Mouse (Mus musculus) thymus, postnatal 10 days (tissue): ENCODE data around the gene Nme1.

Experiments
- DNase-seq, 2 experiments: peaks; one replicate each; pipeline ENCODE4 v3.0.0; 2021; ENCODE audit warnings: low spot score in 2 of 2

Gene Nme1

DNA sequence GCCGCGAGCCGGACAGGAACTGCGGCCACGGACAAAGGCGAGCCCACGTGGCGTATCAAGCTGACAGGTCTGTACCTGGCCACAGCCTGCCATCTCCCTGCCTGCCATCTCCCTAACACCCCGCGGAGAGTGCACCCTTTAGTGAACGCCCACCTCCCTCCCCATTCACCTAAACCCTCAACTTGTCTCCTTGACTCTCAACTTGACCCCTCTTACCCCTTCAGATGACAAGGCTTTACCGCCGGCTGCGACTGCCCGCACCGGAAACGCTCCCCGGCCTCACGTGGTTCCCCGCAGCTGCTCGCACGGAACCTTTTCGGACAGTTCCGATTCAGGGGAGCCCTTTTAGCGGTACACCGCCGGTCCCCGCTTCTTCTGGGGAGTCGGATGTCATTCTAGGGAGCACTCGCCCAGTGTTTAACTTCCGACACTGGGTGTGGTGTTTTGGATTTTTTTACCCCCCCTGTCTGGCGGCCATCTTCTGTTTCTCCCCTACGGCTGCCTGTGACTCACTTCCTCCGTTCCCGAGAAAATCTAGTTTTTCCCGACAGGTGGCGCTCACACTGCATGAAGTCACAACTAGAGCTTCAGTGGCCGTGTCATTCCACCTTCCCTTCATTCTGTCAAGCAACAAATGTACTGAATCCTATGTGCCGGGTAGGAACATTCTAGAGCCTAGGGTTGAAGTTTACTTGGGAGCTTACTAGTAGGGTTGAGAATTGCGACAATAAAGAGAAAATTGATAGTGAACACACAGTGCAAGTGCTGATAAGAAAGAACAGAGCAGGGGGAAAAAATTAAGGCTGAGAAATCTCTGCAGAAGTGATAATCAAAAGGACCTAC, at the start of gene Nme1, which contains the start of gene Gm20390:
TSS of gene Nme1 (minus strand) at position 517 of the 843 bp plus-strand sequence.
TSS of gene Gm20390 (minus strand) at position 289 of the 843 bp plus-strand sequence.
- peak; percentile 95 to 98 for DNase-seq

DNA sequence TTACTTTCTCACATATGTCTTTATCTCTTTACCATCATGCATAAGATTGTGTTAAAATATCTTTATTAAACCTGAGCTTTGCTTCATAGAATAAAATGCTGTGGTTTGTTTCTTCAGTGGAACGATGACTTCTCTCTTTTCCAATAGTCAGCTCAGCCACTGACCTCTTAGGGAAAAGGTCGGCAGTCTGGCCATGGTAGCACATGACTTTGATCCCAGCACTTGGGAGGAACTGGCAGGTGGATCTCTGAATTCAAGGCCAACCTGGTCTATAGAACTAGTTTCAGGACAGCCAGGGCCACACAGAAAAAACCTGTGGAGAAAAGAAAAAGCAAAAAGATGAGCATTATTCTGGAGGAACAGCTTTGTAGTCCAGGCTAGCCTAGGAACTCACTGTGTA, 35.0 kb upstream of the Nme1 start:
- no peak for DNase-seq

- no peak for DNase-seq
Observed at GRCm38 (mm10) chr11:93999276-93999675, 31.0 kb upstream of the Nme1 start.

- DNase-seq = peak; percentile 24 to 26
Observed at GRCm38 (mm10) chr11:93997141-93997775, 28.9 kb upstream of the Nme1 start.

- peak; percentile 36 to 50 for DNase-seq
Observed at GRCm38 (mm10) chr11:93996306-93997140, 28.2 kb upstream of the Nme1 start.

DNA sequence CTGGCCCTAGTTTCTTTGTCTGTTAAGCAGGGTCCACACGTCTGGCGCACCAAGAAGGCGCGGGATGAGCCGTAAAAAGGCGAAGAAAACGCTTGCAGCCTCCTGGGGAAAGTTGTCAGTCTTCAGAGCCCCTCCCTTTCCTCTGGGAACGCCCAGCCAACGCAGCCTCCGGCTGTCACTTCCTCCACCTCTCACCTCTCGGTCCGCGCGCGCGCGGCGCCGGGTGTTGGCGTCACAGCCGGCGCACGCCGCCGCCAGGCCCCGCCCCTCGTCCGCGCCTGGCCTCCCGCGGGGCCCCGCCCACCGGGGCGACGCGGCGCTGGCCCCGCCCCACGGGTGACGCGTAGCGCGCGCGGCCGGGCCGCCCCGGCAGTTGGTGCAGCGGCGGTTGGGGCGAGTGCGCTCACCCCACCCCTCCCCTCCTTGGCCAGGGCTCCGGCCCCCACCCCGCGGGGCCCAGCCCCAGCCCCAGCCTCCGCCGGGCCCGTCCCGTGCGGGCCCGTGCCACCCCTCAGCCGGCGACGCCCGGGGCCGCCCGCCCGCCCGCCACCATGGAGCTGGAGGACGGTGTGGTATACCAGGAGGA, 27.5 kb upstream of the Nme1 start, which contains the start of gene Spag9:
TSS of gene Spag9 (plus strand) at position 372 of the 586 bp plus-strand sequence.
- peak; percentile 90 to 94 for DNase-seq

- DNase-seq = peak; percentile 51 to 66
Observed at GRCm38 (mm10) chr11:93995111-93995719, 26.9 kb upstream of the Nme1 start.

DNA sequence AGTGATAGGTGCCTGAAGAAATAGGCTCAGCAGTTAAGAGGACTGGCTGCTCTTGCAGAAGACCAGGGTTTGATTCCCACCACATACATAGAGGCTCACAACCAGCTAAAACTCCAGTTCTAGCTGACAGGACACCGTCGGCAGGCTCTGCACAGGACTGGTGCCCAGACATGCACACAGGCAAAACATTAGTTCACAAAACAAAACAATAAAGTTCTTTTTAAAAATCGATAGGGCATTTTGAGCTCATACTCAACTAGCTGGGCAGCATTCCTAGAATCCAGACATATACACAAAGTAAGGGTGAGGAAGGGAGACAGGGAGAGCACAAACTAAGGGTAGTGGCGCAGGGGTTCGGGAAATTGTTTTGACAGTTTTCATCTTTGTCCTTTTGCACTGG, 26.2 kb upstream of the Nme1 start:
- no peak for DNase-seq

DNA sequence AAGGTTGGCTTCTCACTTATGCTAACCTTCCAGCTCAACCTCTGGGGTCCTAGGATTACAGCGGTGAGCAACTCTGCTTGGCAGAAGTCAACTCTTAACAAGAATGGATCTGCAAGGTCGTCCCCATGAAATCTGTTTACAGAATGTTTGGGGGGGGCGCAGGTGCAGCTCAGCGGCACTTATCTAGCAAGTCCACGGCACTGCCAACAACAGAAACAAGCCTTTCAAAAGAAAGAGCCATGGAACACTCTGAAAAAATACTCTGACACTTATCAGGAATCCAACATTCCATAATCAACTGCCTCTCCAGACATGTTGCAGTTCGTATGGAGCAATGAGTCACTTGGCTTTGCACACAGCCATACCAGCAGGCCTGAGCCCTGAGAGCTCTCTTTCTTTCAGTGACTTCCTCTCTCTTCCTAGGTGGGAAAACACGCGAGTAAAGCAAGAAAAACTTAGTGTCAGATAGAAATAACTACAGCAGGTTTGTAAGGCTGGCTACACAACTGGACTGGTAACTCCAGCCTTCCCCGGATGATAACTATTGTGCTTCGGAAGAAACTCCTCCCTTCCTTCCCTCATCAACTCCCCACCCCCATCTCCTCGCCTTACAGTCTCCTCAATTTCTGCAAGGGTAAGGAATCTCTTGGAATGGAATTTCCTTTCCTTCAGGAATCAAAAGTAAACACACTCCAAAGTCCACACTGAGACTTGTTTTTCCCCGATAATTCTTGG, 20.2 kb upstream of the Nme1 start:
- DNase-seq = no peak

DNA sequence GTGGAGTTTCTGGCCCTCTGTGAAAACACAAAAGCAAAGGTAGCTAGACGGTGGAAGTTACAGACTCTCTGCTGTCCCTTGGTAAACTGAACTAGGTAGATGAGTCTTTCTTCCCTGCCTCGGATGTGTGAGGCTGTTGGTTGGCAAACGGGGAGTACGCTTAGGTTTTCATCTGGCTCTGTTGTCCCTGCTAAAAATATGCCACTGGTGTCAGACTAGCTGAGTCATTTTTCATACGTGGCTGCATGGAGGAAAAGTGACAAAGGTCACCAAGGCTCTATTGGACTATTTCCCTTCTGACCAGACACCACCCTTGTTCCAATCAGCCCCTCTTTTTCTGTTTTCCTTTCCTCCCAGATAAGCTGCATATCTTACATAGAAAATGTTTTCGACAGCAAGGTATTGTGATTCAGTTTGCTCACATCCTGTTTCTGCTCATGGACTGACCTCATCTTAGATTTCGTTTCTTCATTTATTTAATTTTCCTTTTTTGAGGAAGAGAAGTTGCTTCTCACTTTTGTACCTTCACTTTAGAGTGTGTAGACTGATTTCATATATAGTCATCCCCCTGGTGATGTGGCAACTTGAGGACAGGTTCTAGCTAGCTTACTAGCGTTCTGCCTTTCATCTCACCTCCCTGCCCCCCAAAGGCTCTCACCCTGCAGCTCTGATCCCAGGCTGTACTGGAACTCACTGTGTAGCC, 19.5 kb upstream of the Nme1 start:
- no peak for DNase-seq

- DNase-seq = no peak
Observed at GRCm38 (mm10) chr11:93987026-93987425, 18.7 kb upstream of the Nme1 start.

DNA sequence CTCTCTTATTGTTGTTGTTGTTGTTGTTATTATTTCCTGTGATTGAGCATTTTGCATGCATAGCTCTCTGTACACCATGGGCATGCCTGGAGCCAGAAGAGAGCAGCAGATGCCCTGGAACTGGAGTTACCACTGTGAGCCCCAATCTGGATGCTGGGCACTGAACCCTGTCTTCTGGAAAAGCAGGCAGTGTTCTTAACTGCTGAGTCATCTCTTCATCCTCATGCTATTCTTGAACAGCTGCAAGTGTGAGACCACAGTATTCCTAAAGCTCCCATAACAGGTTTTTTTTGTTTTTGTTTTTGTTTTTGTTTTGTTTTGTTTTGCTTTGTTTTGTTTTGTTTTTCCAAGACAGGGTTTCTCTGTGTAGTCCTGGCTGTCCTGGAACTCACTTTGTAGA, 18.0 kb upstream of the Nme1 start:
- no peak for DNase-seq

DNA sequence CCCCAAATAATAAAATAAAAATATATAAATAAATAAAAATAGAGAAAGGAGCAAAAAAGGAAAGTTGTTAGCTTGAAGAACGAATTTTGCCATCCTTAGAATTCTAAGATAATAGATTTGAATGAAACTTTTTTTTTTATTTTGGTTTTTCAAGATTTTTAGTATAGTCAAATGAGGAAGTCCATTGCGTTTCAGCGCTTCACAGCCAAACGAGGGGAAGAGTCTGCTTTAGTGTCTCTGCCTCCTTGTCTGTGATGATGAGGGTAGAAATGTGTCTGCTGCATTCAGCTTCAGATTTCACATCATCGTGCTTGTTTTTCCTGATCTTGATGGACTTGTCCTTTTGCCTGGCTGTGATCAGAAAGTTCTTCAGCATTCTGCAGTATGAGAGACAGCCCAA, 16.9 kb upstream of the Nme1 start:
- no peak for DNase-seq

DNA sequence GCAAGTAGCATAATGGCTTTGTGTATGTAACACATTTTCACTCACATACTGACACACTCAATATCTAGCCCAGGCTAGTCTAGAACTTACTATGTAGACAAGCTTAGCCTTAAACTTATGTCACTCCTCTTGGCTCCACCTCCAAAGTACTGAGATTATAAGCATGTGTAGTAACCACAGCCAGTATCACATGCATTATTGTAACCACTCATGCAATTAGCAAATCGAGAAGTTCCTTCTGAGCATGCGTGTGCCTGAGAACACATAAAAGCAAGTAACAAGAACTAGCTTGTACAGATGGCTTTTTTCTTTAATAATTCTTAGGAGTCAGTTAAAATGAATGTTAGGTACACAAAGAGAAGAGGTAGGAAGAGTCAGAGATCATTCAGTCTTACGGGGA, 16.3 kb upstream of the Nme1 start:
- DNase-seq = no peak

DNA sequence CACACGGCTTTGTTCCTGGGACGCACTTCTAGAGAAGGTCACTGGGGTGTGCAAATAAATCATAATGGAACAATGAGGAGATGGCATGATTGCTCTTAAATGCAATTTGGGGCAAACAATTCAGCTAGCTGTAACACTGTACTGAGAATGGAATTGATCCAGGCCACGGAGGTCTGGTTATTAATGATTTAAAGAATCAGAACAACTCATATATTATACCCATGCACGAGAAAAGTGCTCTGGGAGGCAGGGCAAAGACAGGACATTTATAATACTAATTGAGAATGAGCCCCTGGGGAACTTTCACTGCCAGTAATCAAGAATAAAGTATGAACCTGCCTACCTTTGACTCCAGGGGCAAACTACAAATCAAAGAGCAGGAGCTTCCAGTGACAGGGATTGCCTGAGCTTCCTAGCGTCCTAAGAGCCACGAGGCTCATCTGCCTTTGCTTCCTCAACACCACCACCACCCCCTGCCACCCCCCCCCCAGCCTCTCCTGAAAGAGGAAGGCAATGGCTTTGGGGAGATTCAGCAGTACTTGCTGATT, 11.3 kb upstream of the Nme1 start:
- DNase-seq = no peak

DNA sequence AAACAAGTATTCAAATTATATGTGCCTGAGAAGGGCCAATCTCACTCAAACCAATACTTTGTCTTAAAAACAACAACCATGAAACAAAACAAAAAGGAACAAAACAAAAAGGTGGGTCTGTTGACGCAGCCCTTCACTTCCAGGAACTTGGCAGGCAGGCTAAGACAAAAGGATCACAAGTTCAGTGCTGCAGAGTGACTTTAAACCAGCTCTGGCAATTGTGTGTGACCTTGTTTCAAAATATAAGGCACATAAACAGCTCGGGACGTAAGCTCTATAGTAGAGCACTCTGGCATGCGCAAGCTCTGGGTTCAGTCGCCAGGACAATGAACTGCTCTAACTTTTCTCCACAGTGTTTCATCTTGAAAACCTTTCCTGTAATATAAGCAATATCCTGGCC, 4.6 kb upstream of the Nme1 start:
- no peak for DNase-seq

DNA sequence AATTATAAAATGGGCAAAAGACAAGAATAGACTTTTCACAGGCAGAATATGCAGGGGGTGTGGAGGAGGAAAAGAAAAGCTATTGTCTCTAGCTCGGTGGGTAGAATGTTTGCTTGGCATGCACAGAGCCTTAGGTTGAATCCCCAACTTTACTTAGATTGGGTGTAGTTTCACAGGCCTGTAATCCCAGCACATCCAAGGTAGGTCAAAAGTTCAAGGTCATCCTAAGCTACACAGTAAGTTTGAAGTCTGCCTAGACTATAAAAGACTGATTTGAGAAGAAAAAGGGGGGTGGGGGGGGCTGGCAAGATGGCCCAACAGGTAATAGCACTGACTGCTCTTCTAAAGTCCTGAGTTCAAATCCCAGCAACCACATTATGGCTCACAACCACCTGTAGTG, 1.5 kb upstream of the Nme1 start:
- no peak for DNase-seq

DNA sequence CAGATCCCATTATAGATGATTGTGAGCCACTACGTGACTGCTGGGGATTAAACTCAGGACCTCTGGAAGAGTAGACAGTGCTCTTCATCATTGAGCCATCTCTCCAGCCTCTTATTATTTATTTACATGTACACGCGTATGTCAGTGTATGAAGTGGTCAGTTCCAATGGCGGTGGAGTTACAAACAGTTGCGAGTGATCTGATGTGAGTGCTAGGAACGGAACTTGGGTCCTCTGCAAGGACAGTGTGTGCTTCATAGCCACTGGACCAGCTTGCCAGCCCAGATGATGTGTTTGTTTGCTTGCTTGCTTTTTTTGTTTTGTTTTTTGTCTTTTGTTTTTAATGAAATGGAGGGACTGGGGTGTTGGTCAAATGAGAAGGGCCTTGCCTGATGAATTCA, 850 bp upstream of the Nme1 start:
- no peak for DNase-seq

DNA sequence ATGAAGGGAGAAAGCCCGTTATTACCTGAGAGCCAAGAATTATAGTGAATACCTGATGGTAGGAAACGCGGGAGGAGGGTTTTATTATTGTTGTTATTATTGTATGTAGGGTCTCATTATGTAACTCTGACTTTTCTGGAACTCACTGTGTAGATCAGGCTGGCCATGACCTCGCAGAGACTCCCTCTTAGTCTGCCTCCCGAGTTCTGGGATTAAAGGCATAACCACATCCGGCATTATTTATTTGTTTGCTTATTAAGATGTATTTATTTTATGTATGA, 467 bp upstream of the Nme1 start:
- DNase-seq = no peak

GRCm38 (mm10) chr11:93967381-93967780, 940 bp downstream of the Nme1 start:
- no peak for DNase-seq
